Mouse (Mus musculus): ENCODE results near the gene Rab3gap2. TPM values are rescaled to one million over a fixed set of nuclear protein-coding genes. Genes with fewer than 3 reads are reported as not detected.

The Rab3gap2 gene
- polyA plus RNA-seq, 1 experiment from 2014 or later, result 26.1 TPM

DNA sequence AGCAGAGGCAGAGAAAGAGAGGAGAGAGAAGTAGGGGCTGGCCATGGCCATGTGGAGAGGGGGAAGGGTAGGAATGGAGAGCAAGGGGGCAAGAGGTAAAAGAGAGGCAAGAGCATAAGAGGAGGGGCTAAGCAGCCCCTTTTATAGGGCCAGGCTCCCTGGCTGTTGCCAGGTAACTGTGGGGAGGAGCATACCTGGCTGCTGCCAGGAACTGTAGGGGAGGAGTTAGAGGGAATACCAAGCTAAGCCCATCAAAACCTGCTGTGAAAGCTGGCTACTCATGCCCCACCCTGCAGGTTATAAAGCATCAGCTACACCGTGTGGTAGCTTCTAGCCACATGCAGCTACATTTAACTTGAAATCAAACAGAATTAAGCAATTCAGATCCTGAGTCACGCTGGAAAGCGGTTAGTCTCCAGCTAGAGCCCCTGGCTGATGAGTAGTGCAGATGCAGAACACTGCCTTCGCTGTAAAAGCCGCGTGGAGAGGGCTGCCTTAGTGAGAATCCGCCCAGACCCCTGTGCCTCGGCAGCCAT is 5.8 kb downstream of the Rab3gap2 start:
- DNase-seq (ENCODE audit: low spot score), result no peak
- no peak overlapping the region for H3K9ac ChIP-seq (ENCODE audit: low read length)
- H3K27ac ChIP-seq (ENCODE audit: low read depth), result no peak overlapping the region
- H3K4me1 ChIP-seq (replicated peaks; ENCODE audit: control insufficient read depth, insufficient read depth, low read length), result peaks cover 6% of the 10 kb centered on the region
- H3K27me3 ChIP-seq (replicated peaks; ENCODE audit: control insufficient read depth, insufficient read depth, low read length), result no peaks in the 10 kb centered on the region
- ATAC-seq (replicated peaks; ENCODE audit: low FRiP score, low TSS enrichment, low read depth), result peak; percentile 82
- 0 out of 2 replicates have a peak, but pooled peaks cover 4% of the 10 kb centered on the region for H3K36me3 ChIP-seq (ENCODE audit: control insufficient read depth, insufficient read depth, low read length)
- 0 out of 2 replicates have a peak overlapping the region, but pooled peaks have one; percentile 5 for H3K4me2 ChIP-seq (ENCODE audit: low read length)
- H3K9me3 ChIP-seq (ENCODE audit: control insufficient read depth, low read length), result no peaks in the 10 kb centered on the region
- 33% methylated on average over 8 of the region's 8 CpGs for WGBS
- H3K4me3 ChIP-seq (ENCODE audit: low read depth, low read length), result no peak overlapping the region

DNA sequence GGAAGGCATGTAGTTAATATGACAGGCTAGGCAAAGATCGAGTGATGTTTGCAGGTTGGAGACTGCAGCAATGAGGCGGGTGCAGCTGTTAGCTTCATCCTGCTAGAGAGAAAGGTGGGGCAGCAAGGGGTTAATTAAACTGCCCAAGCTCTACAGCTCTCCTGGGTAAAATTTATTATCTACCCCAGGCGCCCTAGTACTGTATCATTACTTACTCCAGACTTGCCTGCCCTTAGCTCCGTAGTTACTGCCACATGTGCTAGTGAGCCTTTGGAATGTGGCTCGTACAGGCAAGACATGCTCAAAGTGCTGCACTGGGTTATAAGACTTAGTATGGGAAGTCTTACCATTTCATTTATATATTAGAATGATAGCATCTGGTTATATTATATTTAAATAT is 12.4 kb downstream of the Rab3gap2 start:
- 23% methylated on average over 5 of the region's 5 CpGs for WGBS
- DNase-seq (ENCODE audit: low spot score), result no peak
- H3K36me3 ChIP-seq (ENCODE audit: control insufficient read depth, insufficient read depth, low read length), result 0 out of 2 replicates have a peak, but pooled peaks cover 13% of the 10 kb centered on the region
- H3K4me3 ChIP-seq (ENCODE audit: low read depth, low read length), result no peak overlapping the region
- H3K27ac ChIP-seq (ENCODE audit: low read depth), result no peak overlapping the region
- ATAC-seq (replicated peaks; ENCODE audit: low FRiP score, low TSS enrichment, low read depth), result 0 out of 2 replicates have a peak, but pooled peaks have one; percentile 36
- H3K4me2 ChIP-seq (ENCODE audit: low read length), result no peak overlapping the region
- H3K9ac ChIP-seq (ENCODE audit: low read length), result no peak overlapping the region
- no peaks in the 10 kb centered on the region for H3K27me3 ChIP-seq (replicated peaks; ENCODE audit: control insufficient read depth, insufficient read depth, low read length)
- H3K9me3 ChIP-seq (ENCODE audit: control insufficient read depth, low read length), result no peaks in the 10 kb centered on the region
- H3K4me1 ChIP-seq (replicated peaks; ENCODE audit: control insufficient read depth, insufficient read depth, low read length), result no peaks in the 10 kb centered on the region; the same call in 1 of the 2 replicates

DNA sequence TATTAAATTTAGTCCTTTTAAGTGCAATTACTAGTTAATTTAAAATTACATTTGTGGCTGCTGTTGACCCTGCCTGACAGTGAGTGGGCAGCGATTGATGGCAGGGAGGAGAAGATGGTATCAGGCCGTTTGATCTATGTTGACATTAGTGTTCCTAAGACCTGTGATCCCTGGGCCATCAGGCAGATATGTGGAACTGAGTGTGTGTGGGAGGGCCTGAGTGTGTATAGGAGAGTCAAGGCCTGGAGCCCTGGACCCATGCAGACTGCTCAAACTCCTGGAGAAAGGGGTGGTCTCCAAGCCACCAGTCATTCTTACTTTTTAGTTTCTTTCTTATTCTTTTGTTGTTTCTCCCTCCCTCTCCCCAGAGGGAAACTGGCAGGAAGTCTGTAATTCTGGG is 12.8 kb downstream of the Rab3gap2 start:
- Histone ChIP-seq H3K36me3 (ENCODE audit: control insufficient read depth, insufficient read depth, low read length) (peaks cover 14% of the 10 kb centered on the region), H3K9ac (ENCODE audit: low read length) (no peak overlapping the region), H3K27me3 (replicated peaks; ENCODE audit: control insufficient read depth, insufficient read depth, low read length) (no peaks in the 10 kb centered on the region), H3K27ac (ENCODE audit: low read depth) (no peak overlapping the region), H3K9me3 (ENCODE audit: control insufficient read depth, low read length) (no peaks in the 10 kb centered on the region), H3K4me1 (replicated peaks; ENCODE audit: control insufficient read depth, insufficient read depth, low read length) (no peaks in the 10 kb centered on the region; the same call in 1 of the 2 replicates), H3K4me3 (ENCODE audit: low read depth, low read length) (no peak overlapping the region), H3K4me2 (ENCODE audit: low read length) (no peak overlapping the region)
- ATAC-seq (replicated peaks; ENCODE audit: low FRiP score, low TSS enrichment, low read depth) (no peak), DNase-seq (ENCODE audit: low spot score) (no peak)
- 18% methylated on average over 2 of the region's 2 CpGs for WGBS

DNA sequence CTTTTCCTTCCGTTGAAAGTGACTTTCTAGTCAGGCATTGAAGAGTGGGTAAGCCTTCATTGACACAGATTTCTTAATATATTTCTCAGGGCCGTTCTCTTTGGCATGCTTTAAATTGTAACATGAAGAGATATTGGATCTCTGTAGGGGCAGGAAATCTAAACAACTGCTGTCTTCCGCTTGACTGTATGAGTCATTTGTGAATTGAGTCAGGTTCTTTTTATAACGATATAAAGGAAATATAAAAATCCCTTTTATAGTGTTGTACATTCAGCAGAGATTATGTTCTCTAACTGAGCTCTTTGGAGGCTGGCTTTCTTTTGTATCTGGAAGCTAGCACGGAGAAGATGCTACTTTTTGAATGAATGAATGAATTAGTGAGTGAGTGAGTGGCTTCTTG is 14.0 kb downstream of the Rab3gap2 start:
- peaks cover 26% of the 10 kb centered on the region for H3K36me3 ChIP-seq (ENCODE audit: control insufficient read depth, insufficient read depth, low read length)
- no peak overlapping the region for H3K4me3 ChIP-seq (ENCODE audit: low read depth, low read length)
- no peak overlapping the region for H3K9ac ChIP-seq (ENCODE audit: low read length)
- no peak overlapping the region for H3K4me2 ChIP-seq (ENCODE audit: low read length)
- H3K27ac ChIP-seq (ENCODE audit: low read depth), result no peak overlapping the region
- H3K27me3 ChIP-seq (replicated peaks; ENCODE audit: control insufficient read depth, insufficient read depth, low read length), result no peaks in the 10 kb centered on the region
- WGBS, result 69% methylated on average over 5 of the region's 5 CpGs
- H3K9me3 ChIP-seq (ENCODE audit: control insufficient read depth, low read length), result no peaks in the 10 kb centered on the region
- DNase-seq (ENCODE audit: low spot score) (no peak), ATAC-seq (replicated peaks; ENCODE audit: low FRiP score, low TSS enrichment, low read depth) (no peak)
- H3K4me1 ChIP-seq (replicated peaks; ENCODE audit: control insufficient read depth, insufficient read depth, low read length), result no peaks in the 10 kb centered on the region; the same call in 1 of the 2 replicates

DNA sequence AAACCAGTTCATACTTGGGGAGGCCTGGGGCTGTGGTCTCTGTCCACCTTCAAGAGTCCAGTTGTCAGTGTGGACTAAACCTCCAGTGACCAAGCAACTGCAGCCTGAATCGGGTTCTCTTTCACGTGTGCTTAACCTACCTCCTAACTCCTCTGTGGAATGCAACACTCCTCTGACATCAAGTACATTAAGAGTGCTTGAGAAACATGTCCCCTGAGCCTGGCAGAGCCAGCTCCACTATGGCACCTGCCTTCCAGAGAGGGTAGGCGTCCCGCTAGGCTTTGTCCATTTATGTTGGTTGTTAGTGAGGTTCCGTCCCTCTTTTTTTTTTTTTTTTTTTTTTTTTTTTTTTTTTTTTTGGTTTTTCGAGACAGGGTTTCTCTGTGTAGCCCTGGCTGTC is 23.0 kb downstream of the Rab3gap2 start:
- Histone ChIP-seq H3K4me1 (replicated peaks; ENCODE audit: control insufficient read depth, insufficient read depth, low read length) (peaks cover 15% of the 10 kb centered on the region), H3K4me3 (ENCODE audit: low read depth, low read length) (no peak overlapping the region), H3K36me3 (ENCODE audit: control insufficient read depth, insufficient read depth, low read length) (peaks cover 29% of the 10 kb centered on the region), H3K9me3 (ENCODE audit: control insufficient read depth, low read length) (no peaks in the 10 kb centered on the region), H3K4me2 (ENCODE audit: low read length) (no peak overlapping the region), H3K27ac (ENCODE audit: low read depth) (no peak overlapping the region), H3K9ac (ENCODE audit: low read length) (no peak overlapping the region), H3K27me3 (replicated peaks; ENCODE audit: control insufficient read depth, insufficient read depth, low read length) (no peaks in the 10 kb centered on the region)
- DNase-seq (ENCODE audit: low spot score) (no peak), ATAC-seq (replicated peaks; ENCODE audit: low FRiP score, low TSS enrichment, low read depth) (no peak)
- WGBS, result 91% methylated on average over 6 of the region's 6 CpGs

DNA sequence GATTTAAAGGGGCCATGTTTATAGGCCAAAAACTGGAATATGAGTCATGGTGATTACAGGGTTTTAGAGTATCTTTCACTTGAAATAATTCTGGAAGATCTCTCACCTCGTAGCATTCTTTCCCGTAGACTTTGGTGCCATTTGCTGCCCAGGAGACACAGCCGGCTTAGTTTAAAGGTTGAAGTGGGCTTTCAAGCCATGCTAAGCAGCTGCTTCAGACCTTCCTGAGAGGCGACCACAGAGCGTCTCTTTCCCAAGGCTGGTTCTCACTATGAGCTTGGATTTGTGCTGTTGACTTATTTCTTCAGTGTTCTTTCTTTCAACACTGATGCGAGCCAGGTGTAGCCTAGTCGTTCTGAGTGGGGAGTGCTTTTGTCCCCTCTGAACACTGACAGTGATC is 23.8 kb downstream of the Rab3gap2 start:
- H3K27me3 ChIP-seq (replicated peaks; ENCODE audit: control insufficient read depth, insufficient read depth, low read length), result no peaks in the 10 kb centered on the region
- no peak overlapping the region for H3K4me3 ChIP-seq (ENCODE audit: low read depth, low read length)
- no peak overlapping the region for H3K27ac ChIP-seq (ENCODE audit: low read depth)
- peaks cover 21% of the 10 kb centered on the region for H3K36me3 ChIP-seq (ENCODE audit: control insufficient read depth, insufficient read depth, low read length)
- ATAC-seq (replicated peaks; ENCODE audit: low FRiP score, low TSS enrichment, low read depth) (no peak), DNase-seq (ENCODE audit: low spot score) (no peak)
- WGBS, result 87% methylated on average over 7 of the region's 7 CpGs
- H3K9me3 ChIP-seq (ENCODE audit: control insufficient read depth, low read length), result no peaks in the 10 kb centered on the region
- no peak overlapping the region for H3K9ac ChIP-seq (ENCODE audit: low read length)
- no peak overlapping the region for H3K4me2 ChIP-seq (ENCODE audit: low read length)
- H3K4me1 ChIP-seq (replicated peaks; ENCODE audit: control insufficient read depth, insufficient read depth, low read length), result peaks cover 15% of the 10 kb centered on the region

DNA sequence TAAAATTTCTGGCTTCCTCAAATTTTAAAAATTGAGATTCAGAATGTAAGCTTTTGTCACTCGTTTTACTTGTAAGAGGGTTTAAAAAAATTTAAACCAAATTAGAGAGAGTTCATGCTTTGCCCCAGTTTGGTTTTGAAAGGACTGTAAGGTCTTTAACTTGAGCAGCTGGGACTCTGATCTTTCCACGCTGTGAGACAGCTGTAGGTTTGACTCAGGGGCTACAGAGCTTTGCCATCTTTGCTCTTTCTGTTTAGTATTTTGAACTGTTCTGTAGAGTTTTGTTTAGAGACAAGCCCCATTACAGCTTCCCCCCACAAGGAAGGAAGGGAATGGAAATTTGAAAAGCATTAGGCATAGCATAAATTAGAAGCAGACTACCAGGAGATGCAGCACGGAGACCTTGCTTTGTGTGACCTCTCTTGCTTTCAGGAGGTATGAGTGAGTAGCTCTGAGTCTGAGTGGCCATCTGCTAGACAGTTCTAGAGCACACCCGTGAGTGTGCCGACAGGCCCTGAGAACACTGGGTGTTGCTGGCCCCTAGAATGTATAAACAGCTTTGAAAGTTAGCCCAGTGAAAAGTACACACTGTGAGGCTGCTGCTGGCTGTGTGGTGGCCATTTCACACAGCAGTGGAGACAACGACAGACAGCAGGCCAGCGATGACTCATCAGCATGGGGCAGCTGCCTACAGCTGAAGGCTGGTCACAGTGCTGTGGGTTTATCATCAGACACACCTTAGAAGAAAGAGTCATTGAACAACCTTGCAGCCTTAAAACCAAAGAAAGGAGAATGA is 25.7 kb downstream of the Rab3gap2 start:
- Histone ChIP-seq H3K4me2 (ENCODE audit: low read length) (no peak overlapping the region), H3K27ac (ENCODE audit: low read depth) (peak overlapping the region; percentile 71), H3K27me3 (replicated peaks; ENCODE audit: control insufficient read depth, insufficient read depth, low read length) (no peaks in the 10 kb centered on the region), H3K9ac (ENCODE audit: low read length) (no peak overlapping the region), H3K4me1 (replicated peaks; ENCODE audit: control insufficient read depth, insufficient read depth, low read length) (peaks cover 15% of the 10 kb centered on the region), H3K36me3 (ENCODE audit: control insufficient read depth, insufficient read depth, low read length) (peaks cover 17% of the 10 kb centered on the region), H3K9me3 (ENCODE audit: control insufficient read depth, low read length) (no peaks in the 10 kb centered on the region), H3K4me3 (ENCODE audit: low read depth, low read length) (no peak overlapping the region)
- 28% methylated on average over 7 of the region's 7 CpGs for WGBS
- DNase-seq (ENCODE audit: low spot score) (peak; percentile 61), ATAC-seq (replicated peaks; ENCODE audit: low FRiP score, low TSS enrichment, low read depth) (peak; percentile 88)

DNA sequence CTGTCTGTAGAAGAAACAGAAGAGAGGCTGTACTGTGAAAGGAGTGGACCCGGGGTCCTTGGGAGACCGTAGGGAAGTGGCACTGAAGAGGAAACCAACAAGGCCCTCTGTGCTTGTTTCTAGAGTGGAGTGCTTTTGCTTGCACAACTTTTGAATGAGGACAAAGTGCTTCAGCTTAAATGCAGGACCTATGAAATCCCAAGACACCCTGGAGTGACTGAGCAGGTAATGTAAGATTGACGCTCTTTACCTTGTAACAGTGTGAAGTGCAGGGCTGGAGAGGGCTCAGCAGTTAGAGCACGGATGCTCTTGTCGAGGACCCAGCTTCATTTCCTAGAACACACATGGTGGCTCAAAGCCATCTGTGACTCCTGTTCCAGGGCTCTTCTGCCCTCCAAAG is 31.9 kb downstream of the Rab3gap2 start:
- Histone ChIP-seq H3K27ac (ENCODE audit: low read depth) (no peak overlapping the region), H3K9ac (ENCODE audit: low read length) (no peak overlapping the region), H3K4me2 (ENCODE audit: low read length) (no peak overlapping the region), H3K4me3 (ENCODE audit: low read depth, low read length) (no peak overlapping the region), H3K9me3 (ENCODE audit: control insufficient read depth, low read length) (no peaks in the 10 kb centered on the region), H3K4me1 (replicated peaks; ENCODE audit: control insufficient read depth, insufficient read depth, low read length) (no peaks in the 10 kb centered on the region), H3K36me3 (ENCODE audit: control insufficient read depth, insufficient read depth, low read length) (peaks cover 48% of the 10 kb centered on the region), H3K27me3 (replicated peaks; ENCODE audit: control insufficient read depth, insufficient read depth, low read length) (no peaks in the 10 kb centered on the region)
- DNase-seq (ENCODE audit: low spot score) (no peak), ATAC-seq (replicated peaks; ENCODE audit: low FRiP score, low TSS enrichment, low read depth) (no peak)
- 92% methylated on average over 5 of the region's 5 CpGs for WGBS

DNA sequence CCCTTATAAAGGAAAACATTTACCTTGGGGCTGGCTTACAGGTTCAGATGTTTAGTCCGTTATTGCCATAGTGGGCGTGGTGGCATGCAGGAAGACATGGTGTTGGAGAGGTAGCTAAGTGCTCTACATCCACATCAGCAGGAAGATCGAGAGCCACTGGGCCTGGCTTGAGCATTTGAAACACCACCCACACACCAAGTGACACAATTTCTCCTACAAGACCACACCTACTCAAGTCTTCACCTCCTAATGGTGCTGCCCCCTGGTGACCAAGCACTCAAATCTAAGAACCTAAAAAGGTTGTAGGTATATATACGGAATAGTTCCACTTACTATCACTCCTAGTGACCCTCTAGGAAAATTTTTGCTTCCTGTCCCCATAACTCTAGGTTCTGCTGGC is 32.6 kb downstream of the Rab3gap2 start:
- ATAC-seq (replicated peaks; ENCODE audit: low FRiP score, low TSS enrichment, low read depth) (no peak), DNase-seq (ENCODE audit: low spot score) (no peak)
- H3K4me1 ChIP-seq (replicated peaks; ENCODE audit: control insufficient read depth, insufficient read depth, low read length), result no peaks in the 10 kb centered on the region
- H3K4me2 ChIP-seq (ENCODE audit: low read length), result no peak overlapping the region
- no peak overlapping the region for H3K4me3 ChIP-seq (ENCODE audit: low read depth, low read length)
- WGBS, result 85% methylated on average over 4 of the region's 4 CpGs
- no peaks in the 10 kb centered on the region for H3K27me3 ChIP-seq (replicated peaks; ENCODE audit: control insufficient read depth, insufficient read depth, low read length)
- no peak overlapping the region for H3K9ac ChIP-seq (ENCODE audit: low read length)
- peaks cover 55% of the 10 kb centered on the region for H3K36me3 ChIP-seq (ENCODE audit: control insufficient read depth, insufficient read depth, low read length)
- H3K27ac ChIP-seq (ENCODE audit: low read depth), result no peak overlapping the region
- H3K9me3 ChIP-seq (ENCODE audit: control insufficient read depth, low read length), result no peaks in the 10 kb centered on the region
